Mouse (Mus musculus): ENCODE results near the gene Efna5. TPM values are rescaled to one million over a fixed set of nuclear protein-coding genes. Genes with fewer than 3 reads are reported as not detected.

Efna5 gene
- polyA plus RNA-seq, 1 experiment from 2014 or later = 32.3 TPM

GRCm38 (mm10) chr17:62844329-62844728, 36.8 kb downstream of the Efna5 start:
- no peaks in the 10 kb centered on the region for H3K9me3 ChIP-seq (ENCODE audit: control insufficient read depth, low read length)
- WGBS = 37% methylated on average over 5 of the region's 5 CpGs
- no peak overlapping the region for H3K4me2 ChIP-seq (ENCODE audit: low read length)
- no peak overlapping the region for H3K9ac ChIP-seq (ENCODE audit: low read depth, low read length)
- no peaks in the 10 kb centered on the region for H3K27me3 ChIP-seq (replicated peaks; ENCODE audit: control insufficient read depth, insufficient read depth, low read length)
- H3K4me1 ChIP-seq (ENCODE audit: control insufficient read depth, insufficient read depth, low read depth, low read length) = no peaks in the 10 kb centered on the region
- H3K4me3 ChIP-seq (ENCODE audit: low read length) = no peak overlapping the region
- ATAC-seq = peak; percentile 54; the same call in 1 of the 2 replicates
- no peaks in the 10 kb centered on the region for H3K36me3 ChIP-seq (ENCODE audit: control insufficient read depth, insufficient read depth, low read length)
- no peak overlapping the region for H3K27ac ChIP-seq (ENCODE audit: low read depth, low read length)

- no peaks in the 10 kb centered on the region for H3K4me1 ChIP-seq (ENCODE audit: control insufficient read depth, insufficient read depth, low read depth, low read length)
- H3K9me3 ChIP-seq (ENCODE audit: control insufficient read depth, low read length) = no peaks in the 10 kb centered on the region
- no peak overlapping the region for H3K27ac ChIP-seq (ENCODE audit: low read depth, low read length)
- WGBS = 29% methylated on average over 7 of the region's 7 CpGs
- H3K27me3 ChIP-seq (replicated peaks; ENCODE audit: control insufficient read depth, insufficient read depth, low read length) = no peaks in the 10 kb centered on the region
- no peak overlapping the region for H3K4me2 ChIP-seq (ENCODE audit: low read length)
- ATAC-seq = no peak
- no peak overlapping the region for H3K4me3 ChIP-seq (ENCODE audit: low read length)
- no peaks in the 10 kb centered on the region for H3K36me3 ChIP-seq (ENCODE audit: control insufficient read depth, insufficient read depth, low read length)
- H3K9ac ChIP-seq (ENCODE audit: low read depth, low read length) = no peak overlapping the region
These were observed 43.8 kb downstream of the Efna5 start for GRCm38 (mm10) chr17:62837336-62837735.

- H3K36me3 ChIP-seq (ENCODE audit: control insufficient read depth, insufficient read depth, low read length) = no peaks in the 10 kb centered on the region
- 73% methylated on average over 6 of the region's 6 CpGs for WGBS
These were observed 44.5 kb downstream of the Efna5 start for GRCm38 (mm10) chr17:62836598-62837106.

DNA sequence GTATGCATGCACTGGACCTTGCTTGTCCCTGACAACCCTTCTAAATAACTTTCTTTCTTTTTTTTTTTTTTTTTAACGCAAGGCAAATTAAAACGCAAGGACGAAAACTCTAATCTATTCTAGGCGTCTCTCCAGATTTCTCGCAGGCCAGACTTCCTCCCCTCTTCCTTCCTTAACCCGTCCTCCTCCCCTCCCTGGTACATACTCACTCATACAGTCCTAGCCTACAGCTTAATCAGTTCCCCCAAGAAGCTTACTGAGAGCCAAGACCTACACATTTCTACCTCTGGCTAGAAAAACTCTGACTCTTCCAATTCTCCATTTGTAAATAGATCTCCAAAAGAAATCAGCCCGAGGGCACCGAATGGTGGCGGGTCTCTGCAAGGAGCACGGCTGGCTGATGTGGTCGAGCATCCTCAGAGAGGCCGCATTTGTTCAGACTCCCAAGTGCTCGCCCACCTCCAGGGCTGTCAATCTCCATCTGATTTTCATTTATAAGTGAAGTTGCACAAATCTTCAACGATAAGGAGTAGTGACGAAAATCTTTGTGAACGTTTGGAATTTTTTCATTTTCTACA, 48.5 kb downstream of the Efna5 start:
- no peak overlapping the region for H3K27ac ChIP-seq (ENCODE audit: low read depth, low read length)
- no peak overlapping the region for H3K4me3 ChIP-seq (ENCODE audit: low read length)
- WGBS = 68% methylated on average over 16 of the region's 16 CpGs
- H3K4me2 ChIP-seq (ENCODE audit: low read length) = no peak overlapping the region
- no peaks in the 10 kb centered on the region for H3K4me1 ChIP-seq (ENCODE audit: control insufficient read depth, insufficient read depth, low read depth, low read length)
- no peak overlapping the region for H3K9ac ChIP-seq (ENCODE audit: low read depth, low read length)
- no peaks in the 10 kb centered on the region for H3K36me3 ChIP-seq (ENCODE audit: control insufficient read depth, insufficient read depth, low read length)
- no peaks in the 10 kb centered on the region for H3K27me3 ChIP-seq (replicated peaks; ENCODE audit: control insufficient read depth, insufficient read depth, low read length)
- H3K9me3 ChIP-seq (ENCODE audit: control insufficient read depth, low read length) = no peaks in the 10 kb centered on the region
- ATAC-seq = no peak; the same call in 1 of the 2 replicates

More at GRCm38 (mm10) chr17:62836598-62837106, 44.5 kb downstream of the Efna5 start:
- H3K27ac ChIP-seq (ENCODE audit: low read depth, low read length) = no peak overlapping the region
- no peak overlapping the region for H3K4me3 ChIP-seq (ENCODE audit: low read length)
- ATAC-seq = no peak
- H3K9ac ChIP-seq (ENCODE audit: low read depth, low read length) = no peak overlapping the region
- H3K4me1 ChIP-seq (ENCODE audit: control insufficient read depth, insufficient read depth, low read depth, low read length) = no peaks in the 10 kb centered on the region
- H3K4me2 ChIP-seq (ENCODE audit: low read length) = no peak overlapping the region
- no peaks in the 10 kb centered on the region for H3K9me3 ChIP-seq (ENCODE audit: control insufficient read depth, low read length)
- no peaks in the 10 kb centered on the region for H3K27me3 ChIP-seq (replicated peaks; ENCODE audit: control insufficient read depth, insufficient read depth, low read length)

- H3K36me3 ChIP-seq (ENCODE audit: control insufficient read depth, insufficient read depth, low read length) = no peaks in the 10 kb centered on the region
- H3K27ac ChIP-seq (ENCODE audit: low read depth, low read length) = no peak overlapping the region
- H3K4me1 ChIP-seq (ENCODE audit: control insufficient read depth, insufficient read depth, low read depth, low read length) = no peaks in the 10 kb centered on the region
- H3K9ac ChIP-seq (ENCODE audit: low read depth, low read length) = no peak overlapping the region
- no peaks in the 10 kb centered on the region for H3K27me3 ChIP-seq (replicated peaks; ENCODE audit: control insufficient read depth, insufficient read depth, low read length)
- H3K4me3 ChIP-seq (ENCODE audit: low read length) = no peak overlapping the region
- H3K9me3 ChIP-seq (ENCODE audit: control insufficient read depth, low read length) = no peaks in the 10 kb centered on the region
- ATAC-seq = no peak
- H3K4me2 ChIP-seq (ENCODE audit: low read length) = no peak overlapping the region
- WGBS = 83% methylated on average over 6 of the region's 6 CpGs
These were observed 53.6 kb downstream of the Efna5 start for GRCm38 (mm10) chr17:62827549-62827948.

GRCm38 (mm10) chr17:62821219-62821618, 59.9 kb downstream of the Efna5 start:
- H3K27me3 ChIP-seq (replicated peaks; ENCODE audit: control insufficient read depth, insufficient read depth, low read length) = no peaks in the 10 kb centered on the region
- H3K4me1 ChIP-seq (ENCODE audit: control insufficient read depth, insufficient read depth, low read depth, low read length) = peaks cover 6% of the 10 kb centered on the region
- H3K9me3 ChIP-seq (ENCODE audit: control insufficient read depth, low read length) = no peaks in the 10 kb centered on the region
- no peak overlapping the region for H3K4me3 ChIP-seq (ENCODE audit: low read length)
- H3K27ac ChIP-seq (ENCODE audit: low read depth, low read length) = no peak overlapping the region
- 80% methylated on average over 11 of the region's 11 CpGs for WGBS
- H3K9ac ChIP-seq (ENCODE audit: low read depth, low read length) = no peak overlapping the region
- no peak for ATAC-seq
- no peak overlapping the region for H3K4me2 ChIP-seq (ENCODE audit: low read length)
- no peaks in the 10 kb centered on the region for H3K36me3 ChIP-seq (ENCODE audit: control insufficient read depth, insufficient read depth, low read length)

DNA sequence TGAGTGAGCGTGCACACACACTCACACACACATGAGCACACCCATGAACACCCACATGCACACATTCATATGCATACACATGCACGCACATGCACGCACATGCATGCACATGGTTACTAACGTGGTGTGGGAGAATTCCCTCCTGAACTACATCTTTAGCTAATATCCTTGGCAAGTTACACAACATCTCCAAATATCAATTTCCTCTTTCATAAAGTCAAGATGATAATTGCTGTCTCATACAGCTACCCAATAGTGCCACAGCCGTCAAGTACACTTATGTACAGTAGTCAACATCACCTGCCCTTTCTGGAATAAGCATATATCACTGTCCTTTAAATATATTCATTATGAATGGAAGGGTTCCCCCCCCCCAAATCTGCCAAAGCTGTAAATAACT, 61.2 kb downstream of the Efna5 start:
- Histone ChIP-seq H3K9me3 (ENCODE audit: control insufficient read depth, low read length) (no peaks in the 10 kb centered on the region), H3K27me3 (replicated peaks; ENCODE audit: control insufficient read depth, insufficient read depth, low read length) (no peaks in the 10 kb centered on the region), H3K4me2 (ENCODE audit: low read length) (no peak overlapping the region), H3K4me3 (ENCODE audit: low read length) (no peak overlapping the region), H3K27ac (ENCODE audit: low read depth, low read length) (no peak overlapping the region), H3K4me1 (ENCODE audit: control insufficient read depth, insufficient read depth, low read depth, low read length) (peaks cover 6% of the 10 kb centered on the region), H3K36me3 (ENCODE audit: control insufficient read depth, insufficient read depth, low read length) (no peaks in the 10 kb centered on the region), H3K9ac (ENCODE audit: low read depth, low read length) (no peak overlapping the region)
- ATAC-seq = no peak
- WGBS = 87% methylated on average over 5 of the region's 5 CpGs

GRCm38 (mm10) chr17:62818821-62819220, 62.3 kb downstream of the Efna5 start:
- Histone ChIP-seq H3K4me1 (ENCODE audit: control insufficient read depth, insufficient read depth, low read depth, low read length) (peaks cover 6% of the 10 kb centered on the region), H3K27ac (ENCODE audit: low read depth, low read length) (no peak overlapping the region), H3K9me3 (ENCODE audit: control insufficient read depth, low read length) (no peaks in the 10 kb centered on the region), H3K36me3 (ENCODE audit: control insufficient read depth, insufficient read depth, low read length) (no peaks in the 10 kb centered on the region), H3K9ac (ENCODE audit: low read depth, low read length) (no peak overlapping the region), H3K4me2 (ENCODE audit: low read length) (peak overlapping the region; percentile 32), H3K27me3 (replicated peaks; ENCODE audit: control insufficient read depth, insufficient read depth, low read length) (no peaks in the 10 kb centered on the region), H3K4me3 (ENCODE audit: low read length) (no peak overlapping the region)
- WGBS = 12% methylated on average over 8 of the region's 8 CpGs
- no peak for ATAC-seq

GRCm38 (mm10) chr17:62818337-62818736, 62.8 kb downstream of the Efna5 start:
- Histone ChIP-seq H3K4me2 (ENCODE audit: low read length) (no peak overlapping the region), H3K36me3 (ENCODE audit: control insufficient read depth, insufficient read depth, low read length) (no peaks in the 10 kb centered on the region), H3K27ac (ENCODE audit: low read depth, low read length) (no peak overlapping the region), H3K9me3 (ENCODE audit: control insufficient read depth, low read length) (no peaks in the 10 kb centered on the region), H3K4me3 (ENCODE audit: low read length) (no peak overlapping the region), H3K4me1 (ENCODE audit: control insufficient read depth, insufficient read depth, low read depth, low read length) (peaks cover 6% of the 10 kb centered on the region), H3K9ac (ENCODE audit: low read depth, low read length) (no peak overlapping the region), H3K27me3 (replicated peaks; ENCODE audit: control insufficient read depth, insufficient read depth, low read length) (no peaks in the 10 kb centered on the region)
- 48% methylated on average over 2 of the region's 2 CpGs for WGBS
- no peak for ATAC-seq
